Mouse (Mus musculus) hematopoietic stem cell, adult 5-6 weeks (primary cell): ENCODE measurements at regions not wholly inside any gene's neighbourhood (a gene's known extent, or its start where the extent isn't known, plus 50 kb on each side); places are given as distances from the start of the nearest gene placed in this dataset.

ENCODE experiments used
- ATAC-seq, 2 experiments: fragments of 125-278 bp in 1 of 2; replicated peaks in 1 of 2; 2 replicates each; pipeline ENCODE4 v1.8.0; 2016 to 2017; ENCODE audit warnings: inconsistent platforms in 2 of 2, mild to moderate bottlenecking in 2 of 2, moderate number of reproducible peaks in 2 of 2, low read depth in 1 of 2, moderate TSS enrichment in 1 of 2; ENCODE audit not compliant: low FRiP score in 2 of 2, poor library complexity in 2 of 2, severe bottlenecking in 2 of 2, insufficient read depth in 1 of 2, low TSS enrichment in 1 of 2

GRCm38 (mm10) chr11:79881812-79882211 is 80.4 kb downstream of the Utp6 start:
- no peak for ATAC-seq

GRCm38 (mm10) chr11:79878091-79878490 is 84.1 kb downstream of the Utp6 start:
- no peak for ATAC-seq

- ATAC-seq = no peak
These were observed 84.9 kb downstream of the Utp6 start for GRCm38 (mm10) chr11:79877184-79877745.

- no peak for ATAC-seq
These were observed 90.2 kb downstream of the Utp6 start for GRCm38 (mm10) chr11:79871783-79872628.

- peak; percentile 68 to 75 for ATAC-seq
These were observed 92.0 kb downstream of the Utp6 start for GRCm38 (mm10) chr11:79870189-79870588.

- ATAC-seq = no peak
These were observed 93.2 kb downstream of the Utp6 start for GRCm38 (mm10) chr11:79869009-79869408.

GRCm38 (mm10) chr11:79864836-79865235 is 97.4 kb downstream of the Utp6 start:
- ATAC-seq = no peak

GRCm38 (mm10) chr11:79863487-79864175 is 98.6 kb downstream of the Utp6 start:
- no peak for ATAC-seq

GRCm38 (mm10) chr11:79860611-79861067 is 101.6 kb downstream of the Utp6 start:
- ATAC-seq = no peak

- no peak for ATAC-seq
These were observed 105.8 kb downstream of the Utp6 start for GRCm38 (mm10) chr11:79856376-79856775.

GRCm38 (mm10) chr11:79849545-79849944 is 112.6 kb downstream of the Utp6 start:
- no peak for ATAC-seq

GRCm38 (mm10) chr11:79844436-79844835 is 117.8 kb downstream of the Utp6 start:
- no peak for ATAC-seq

- ATAC-seq = no peak
These were observed 119.2 kb downstream of the Utp6 start for GRCm38 (mm10) chr11:79843021-79843420.

- no peak for ATAC-seq
These were observed 122.2 kb downstream of the Utp6 start for GRCm38 (mm10) chr11:79839973-79840372.

GRCm38 (mm10) chr11:79838051-79838450 is 124.1 kb downstream of the Utp6 start:
- no peak for ATAC-seq

- peak in 1 of 2 experiments; percentile 21; a peak in 1 of 4 replicates for ATAC-seq
These were observed 124.9 kb downstream of the Utp6 start for GRCm38 (mm10) chr11:79837076-79837990.

GRCm38 (mm10) chr11:79835873-79836272 is 126.3 kb downstream of the Utp6 start:
- ATAC-seq = no peak
